Mouse (Mus musculus) lung, embryonic 14.5 days (tissue): ENCODE measurements at regions not wholly inside any gene's neighbourhood (a gene's known extent, or its start where the extent isn't known, plus 50 kb on each side); places are given as distances from the start of the nearest gene placed in this dataset.
A peak's percentile ranks its signal among the peaks of the same experiment; 100 is the strongest.

Experiments
- ATAC-seq: fragments of 200-750 bp; cut with Nextera tagmentation; 2 replicates; pipeline ENCODE4 v1.8.0; 2017; ENCODE audit warnings: mild to moderate bottlenecking, moderate TSS enrichment, moderate library complexity; ENCODE audit not compliant: insufficient read depth
- DNase-seq: peaks from one replicate; pipeline ENCODE4 v3.0.0-alpha.2; 2015
- H3K27ac ChIP-seq: fragments of 300-500 bp; sonication (generic); 2 replicates; pipeline ENCODE4 v1.5.1; 2014; ENCODE audit warnings: low read depth, mild to moderate bottlenecking, moderate library complexity
- H3K27me3 ChIP-seq: fragments of 300-500 bp; sonication (generic); 2 replicates; pipeline ENCODE4 v1.6.1; 2014; ENCODE audit warnings: low read length, control low read depth; ENCODE audit not compliant: insufficient read depth
- H3K36me3 ChIP-seq: fragments of 300-500 bp; sonication (generic); 2 replicates; pipeline ENCODE4 v1.6.1; 2014; ENCODE audit warnings: control low read depth; ENCODE audit not compliant: insufficient read depth
- H3K4me1 ChIP-seq: fragments of 300-500 bp; sonication (generic); 2 replicates; pipeline ENCODE4 v1.6.1; 2014; ENCODE audit warnings: antibody characterized with exemption, control low read depth; ENCODE audit not compliant: insufficient read depth
- H3K4me2 ChIP-seq: fragments of 300-500 bp; sonication (generic); 2 replicates; pipeline ENCODE4 v1.6.1; 2014; ENCODE audit warnings: mild to moderate bottlenecking
- H3K4me3 ChIP-seq: fragments of 300-500 bp; sonication (generic); 2 replicates; pipeline ENCODE4 v1.5.1; 2014; ENCODE audit warnings: low read depth, low read length
- H3K9ac ChIP-seq: fragments of 300-500 bp; sonication (generic); 2 replicates; pipeline ENCODE4 v1.6.1; 2014
- H3K9me3 ChIP-seq: fragments of 300-500 bp; sonication (generic); 2 replicates; pipeline ENCODE4 v1.6.1; 2016; ENCODE audit warnings: low read depth, low read length, control low read depth
- CTCF ChIP-seq: IDR thresholded peaks from 2 replicates; pipeline ENCODE4 v1.5.1; 2016; ENCODE audit warnings: antibody characterized with exemption, low read depth
- WGBS: fragments of 180-500 bp; shearing (Covaris S2); extraction: QIAGEN DNeasy Blood & Tissue Kit; methylation state at CpG from one replicate; pipeline ENCODE4 v1.1.7; 2014; 5-methylcytosine and 5-hydroxymethylcytosine counted together

DNA sequence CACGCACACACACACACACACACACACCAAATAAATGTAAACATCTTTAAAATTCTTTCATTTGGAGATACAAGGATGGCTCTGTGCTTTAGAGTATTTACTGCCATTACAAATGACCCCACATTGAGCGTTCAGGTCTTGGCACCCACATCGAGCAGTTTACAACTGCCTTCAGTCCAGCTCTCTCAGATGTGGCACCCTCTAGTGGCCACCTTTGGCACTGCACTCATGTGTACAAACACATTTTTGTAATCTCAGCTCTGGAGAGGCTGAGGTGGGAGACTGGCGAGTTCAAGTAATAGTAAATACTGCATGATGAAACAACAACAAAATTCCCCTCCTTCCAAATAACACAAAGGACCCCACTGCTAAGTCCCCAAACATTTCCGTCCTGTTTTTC lies 198.6 kb upstream of the Dkk2 start:
- H3K4me3 ChIP-seq, result no peak overlapping the region
- H3K36me3 ChIP-seq, result no peaks in the 10 kb centered on the region
- TF ChIP-seq CTCF, result peak; percentile 68
- 86% methylated on average over 5 of the region's 5 CpGs for WGBS
- H3K27me3 ChIP-seq, result no peaks in the 10 kb centered on the region
- no peaks in the 10 kb centered on the region for H3K4me1 ChIP-seq
- H3K9me3 ChIP-seq, result peaks cover 3% of the 10 kb centered on the region; the same call in 1 of the 2 replicates
- no peak for ATAC-seq
- no peak overlapping the region for H3K9ac ChIP-seq
- H3K27ac ChIP-seq, result no peak overlapping the region
- peak; percentile 23 for DNase-seq
- no peak overlapping the region for H3K4me2 ChIP-seq

DNA sequence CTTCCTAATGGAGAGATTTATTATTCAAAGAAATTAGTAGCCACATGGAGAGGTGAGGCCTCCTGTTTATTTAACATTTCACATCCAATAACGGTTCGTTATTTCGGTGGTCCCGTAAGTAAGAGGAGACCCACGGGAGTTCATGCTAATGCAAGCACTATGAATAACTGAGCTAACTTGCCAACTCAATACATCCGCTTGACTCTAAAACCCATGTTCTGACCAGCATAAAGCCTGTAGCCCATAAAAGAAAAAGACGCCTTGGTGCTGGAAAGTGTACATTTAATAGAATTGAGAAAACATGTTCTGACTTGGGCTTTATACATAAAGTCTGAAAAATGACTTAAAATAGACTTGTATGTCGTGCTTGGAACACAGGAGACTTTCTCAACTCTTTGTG lies 198.1 kb upstream of the Dkk2 start:
- no peaks in the 10 kb centered on the region for H3K36me3 ChIP-seq
- peaks cover 3% of the 10 kb centered on the region; the same call in 1 of the 2 replicates for H3K9me3 ChIP-seq
- H3K27ac ChIP-seq, result no peak overlapping the region
- no peak overlapping the region for H3K4me3 ChIP-seq
- 91% methylated on average over 8 of the region's 8 CpGs for whole genome bisulfite sequencing
- no peak overlapping the region for H3K4me2 ChIP-seq
- H3K4me1 ChIP-seq, result no peaks in the 10 kb centered on the region
- DNase-seq, result no peak
- H3K27me3 ChIP-seq, result no peaks in the 10 kb centered on the region
- no peak overlapping the region for H3K9ac ChIP-seq
- no peak for ATAC-seq
- TF ChIP-seq CTCF, result no peak

DNA sequence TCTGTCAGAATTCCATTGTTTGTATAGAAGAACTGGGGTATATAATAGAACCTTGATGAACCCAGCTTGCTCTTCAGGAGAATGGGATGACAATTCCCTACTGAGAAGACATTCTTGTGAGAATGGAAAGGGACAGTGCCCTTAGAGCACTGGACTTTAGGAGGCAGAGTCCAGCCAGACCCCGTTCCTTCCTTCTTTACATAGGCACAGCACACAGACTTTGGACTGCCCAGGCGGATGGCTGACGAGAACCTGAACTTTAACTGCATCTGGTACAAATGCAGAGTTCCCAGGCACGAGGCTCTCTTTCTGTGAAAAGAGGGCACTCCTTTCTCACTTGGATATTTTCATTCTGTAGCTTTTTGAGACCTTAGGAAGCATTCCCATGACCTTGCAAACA lies 197.4 kb upstream of the Dkk2 start:
- Histone ChIP-seq H3K27ac (no peak overlapping the region), H3K4me2 (no peak overlapping the region), H3K36me3 (no peaks in the 10 kb centered on the region), H3K9me3 (peaks cover 3% of the 10 kb centered on the region; the same call in 1 of the 2 replicates), H3K27me3 (no peaks in the 10 kb centered on the region), H3K4me3 (no peak overlapping the region), H3K4me1 (no peaks in the 10 kb centered on the region), H3K9ac (no peak overlapping the region)
- ATAC-seq (no peak), DNase-seq (no peak)
- TF ChIP-seq CTCF, result no peak
- WGBS, result 82% methylated on average over 4 of the region's 4 CpGs

DNA sequence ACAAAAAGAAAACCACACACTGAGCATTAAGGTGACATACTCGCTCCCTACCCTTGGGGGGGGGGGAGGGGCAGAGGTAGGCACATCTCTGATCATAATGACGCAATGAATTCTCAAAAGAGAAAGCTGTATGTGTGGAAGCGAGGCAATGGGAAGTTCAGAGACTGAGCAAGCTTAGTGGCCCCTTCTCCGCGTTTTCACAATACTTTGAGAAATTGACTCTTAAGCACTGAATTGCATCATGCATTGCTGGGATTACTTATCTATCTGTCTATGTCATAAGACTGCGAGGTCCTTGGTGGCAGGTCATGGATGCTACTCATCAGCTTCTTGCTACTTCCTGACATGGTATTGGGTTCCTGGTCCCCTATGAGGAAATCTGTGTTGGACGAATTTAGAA lies 193.2 kb upstream of the Dkk2 start:
- H3K9me3 ChIP-seq, result no peaks in the 10 kb centered on the region
- H3K36me3 ChIP-seq, result no peaks in the 10 kb centered on the region
- ATAC-seq (no peak), DNase-seq (no peak)
- 83% methylated on average over 7 of the region's 7 CpGs for WGBS
- H3K4me1 ChIP-seq, result no peaks in the 10 kb centered on the region
- no peaks in the 10 kb centered on the region for H3K27me3 ChIP-seq
- H3K4me3 ChIP-seq, result no peak overlapping the region
- H3K9ac ChIP-seq, result no peak overlapping the region
- no peak overlapping the region for H3K4me2 ChIP-seq
- no peak overlapping the region for H3K27ac ChIP-seq
- TF ChIP-seq CTCF, result no peak

DNA sequence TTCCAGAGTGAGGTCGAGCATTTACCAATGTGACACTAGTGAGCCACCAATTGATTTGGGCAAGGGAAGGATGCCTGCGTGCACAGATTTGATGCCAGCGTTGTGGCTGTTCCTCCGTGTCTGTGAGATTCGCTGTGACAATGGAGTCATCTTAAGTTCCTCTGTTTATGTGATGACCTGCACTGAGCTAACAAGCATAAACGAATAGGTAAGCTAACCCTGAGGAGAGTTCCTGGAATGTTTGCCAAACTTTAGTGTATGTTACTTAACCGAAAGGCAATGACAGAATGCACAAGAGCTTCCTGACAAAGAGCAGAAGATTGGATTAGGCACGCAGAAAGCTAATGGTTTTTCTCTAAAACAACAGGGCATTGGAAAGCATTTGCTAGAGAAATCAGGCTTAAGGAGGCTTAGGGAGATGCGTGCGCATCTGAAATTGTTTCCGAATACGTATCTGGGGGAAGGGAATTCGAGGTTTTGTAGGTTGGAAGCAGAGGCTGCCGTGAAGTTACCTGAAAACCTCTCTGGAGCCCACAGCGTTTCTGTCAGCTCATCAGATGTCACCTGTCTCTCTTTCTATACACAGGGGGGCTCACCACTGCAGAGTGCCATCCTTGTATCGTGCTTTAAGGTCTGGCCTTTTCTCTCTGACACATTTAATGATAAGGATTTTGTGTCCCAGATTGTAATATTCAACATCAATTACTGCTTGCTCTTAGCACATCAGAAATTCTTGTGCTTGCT lies 191.9 kb upstream of the Dkk2 start:
- ATAC-seq, result no peak
- Histone ChIP-seq H3K27ac (no peak overlapping the region), H3K9me3 (no peaks in the 10 kb centered on the region), H3K9ac (no peak overlapping the region), H3K4me1 (no peaks in the 10 kb centered on the region), H3K36me3 (no peaks in the 10 kb centered on the region), H3K4me2 (no peak overlapping the region), H3K4me3 (no peak overlapping the region), H3K27me3 (no peaks in the 10 kb centered on the region)
- DNase-seq, result no peak
- 54% methylated on average over 16 of the region's 16 CpGs for WGBS
- no peak for TF ChIP-seq CTCF

DNA sequence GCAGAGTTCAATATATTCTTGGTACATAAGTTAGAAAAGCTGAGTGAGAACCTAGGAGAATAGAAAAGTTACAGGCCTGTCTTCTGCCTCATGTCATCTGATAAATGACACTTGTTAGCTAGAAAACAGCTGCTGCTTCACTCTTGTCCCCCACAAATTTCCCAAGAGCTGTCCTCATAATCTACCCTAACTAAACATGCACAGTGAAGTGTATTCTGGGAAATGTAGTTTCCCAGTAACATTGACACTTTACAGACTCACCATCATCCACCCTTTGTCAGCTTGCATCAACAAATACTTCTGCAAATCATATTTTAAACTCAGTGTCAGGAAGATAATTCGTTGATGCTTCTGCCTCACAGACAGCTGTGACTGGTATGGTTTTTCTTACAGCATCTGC lies 190.0 kb upstream of the Dkk2 start:
- DNase-seq (no peak), ATAC-seq (no peak; the same call in 1 of the 2 replicates)
- Histone ChIP-seq H3K4me1 (no peaks in the 10 kb centered on the region), H3K4me3 (no peak overlapping the region), H3K4me2 (no peak overlapping the region), H3K9me3 (no peaks in the 10 kb centered on the region), H3K9ac (no peak overlapping the region), H3K27ac (no peak overlapping the region), H3K36me3 (no peaks in the 10 kb centered on the region), H3K27me3 (no peaks in the 10 kb centered on the region)
- no peak for TF ChIP-seq CTCF
- WGBS, result 33% methylated on average over 1 of the region's 1 CpGs

DNA sequence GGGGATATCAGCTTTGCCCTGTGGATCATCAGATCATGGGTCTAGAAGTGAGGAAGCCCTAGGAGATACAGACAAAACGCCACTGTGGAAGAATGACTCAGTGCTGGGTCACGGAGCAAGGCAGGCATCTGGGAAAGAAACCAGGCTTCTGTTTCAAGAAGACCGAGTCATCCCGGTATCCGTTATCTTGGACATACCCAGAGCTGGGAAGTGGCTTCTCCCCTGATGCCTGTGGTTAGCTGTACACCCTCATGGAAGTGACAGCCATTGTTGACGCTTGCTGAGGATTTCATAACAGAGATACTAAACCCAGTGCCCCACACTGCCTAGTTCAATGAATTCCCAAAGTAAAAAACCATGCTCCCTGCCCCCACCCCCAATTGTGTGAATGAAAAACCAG lies 171.6 kb upstream of the Dkk2 start:
- Histone ChIP-seq H3K9ac (no peak overlapping the region), H3K4me3 (no peak overlapping the region), H3K4me2 (no peak overlapping the region), H3K36me3 (no peaks in the 10 kb centered on the region), H3K9me3 (no peaks in the 10 kb centered on the region), H3K27me3 (no peaks in the 10 kb centered on the region), H3K4me1 (no peaks in the 10 kb centered on the region), H3K27ac (no peak overlapping the region)
- 77% methylated on average over 6 of the region's 6 CpGs for WGBS
- no peak for TF ChIP-seq CTCF
- ATAC-seq (no peak), DNase-seq (no peak)
